Mouse (Mus musculus) MEL (cell line): ENCODE data around the gene Gm20388.

Source experiments
- CHD1 ChIP-seq: IDR thresholded peaks from 2 replicates; pipeline ENCODE4 v1.6.1; 2012; ENCODE audit warnings: low read depth, mild to moderate bottlenecking, inconsistent platforms, low read length, improper control_type of control experiment
- CTCF ChIP-seq, 3 experiments: IDR thresholded peaks in 2 of 3; conservative IDR thresholded peaks in 1 of 3; 2 replicates each; pipeline ENCODE4 v1.5.1; 2011 to 2012; ENCODE audit warnings: low read length in 3 of 3, low read depth in 2 of 3, mild to moderate bottlenecking in 2 of 3, improper control_type of control experiment in 1 of 3, inconsistent platforms in 1 of 3, mixed read lengths in 1 of 3, moderate library complexity in 1 of 3; ENCODE audit not compliant: control insufficient read depth in 1 of 3, insufficient read depth in 1 of 3, poor library complexity in 1 of 3, severe bottlenecking in 1 of 3
- EP300 ChIP-seq, 2 experiments: IDR thresholded peaks; 2 replicates each; pipeline ENCODE4 v1.6.1; 2011; ENCODE audit warnings: improper control_type of control experiment in 2 of 2, low read length in 2 of 2, low read depth in 1 of 2, mild to moderate bottlenecking in 1 of 2
- GABPA ChIP-seq: IDR thresholded peaks from 2 replicates; pipeline ENCODE4 v1.6.1; 2012; ENCODE audit warnings: low read depth, mild to moderate bottlenecking, inconsistent platforms, low read length, improper control_type of control experiment, moderate library complexity
- KAT2A ChIP-seq: conservative IDR thresholded peaks from 2 replicates; pipeline ENCODE4 v1.6.1; 2012; ENCODE audit warnings: low read depth, low read length, improper control_type of control experiment, inconsistent platforms
- MAFK ChIP-seq: IDR thresholded peaks from 2 replicates; pipeline ENCODE4 v1.6.1; 2011; ENCODE audit warnings: low read depth, mild to moderate bottlenecking, low read length, improper control_type of control experiment, borderline replicate concordance
- NELFE ChIP-seq: IDR thresholded peaks from 2 replicates; pipeline ENCODE4 v1.6.1; 2011; ENCODE audit warnings: low read depth, low read length, improper control_type of control experiment
- TAL1 ChIP-seq: IDR thresholded peaks from 2 replicates; pipeline ENCODE4 v1.6.1; 2012; ENCODE audit warnings: mild to moderate bottlenecking, inconsistent platforms, low read length, moderate library complexity, mixed read lengths
- TCF12 ChIP-seq: IDR thresholded peaks from 2 replicates; pipeline ENCODE4 v1.6.1; 2014; ENCODE audit warnings: low read depth, mild to moderate bottlenecking, inconsistent platforms, low read length, improper control_type of control experiment, moderate library complexity
- ZC3H11A ChIP-seq: IDR thresholded peaks from 2 replicates; pipeline ENCODE4 v1.6.1; 2012; ENCODE audit warnings: low read depth, mild to moderate bottlenecking, inconsistent platforms, low read length, improper control_type of control experiment

- TF ChIP-seq TAL1: no peak
- no peak for TF ChIP-seq GABPA
- no peak for TF ChIP-seq ZC3H11A
- TF ChIP-seq CTCF (IDR thresholded peaks at IDR 0.05 in 2 of 3, conservative IDR thresholded peaks at IDR 0.05 in 1 of 3; ENCODE audit: control insufficient read depth in 1 of 3, insufficient read depth in 1 of 3, low read depth in 2 of 3, low read length in 3 of 3, poor library complexity in 1 of 3, severe bottlenecking in 1 of 3): no peak
- TF ChIP-seq NELFE: no peak
- no peak for TF ChIP-seq KAT2A
- TF ChIP-seq MAFK: no peak
- no peak for TF ChIP-seq CHD1
- TF ChIP-seq EP300 (IDR thresholded peaks at IDR 0.05; ENCODE audit: low read depth in 1 of 2, low read length in 2 of 2): no peak
- no peak for TF ChIP-seq TCF12
These were observed 2941.9 kb downstream of the Gm20388 start for GRCm38 (mm10) chr8:122852546-122852905.
